Mouse (Mus musculus) small intestine, adult 2 months (tissue): ENCODE results near the gene Crhr2. TPM values are rescaled to one million over a fixed set of nuclear protein-coding genes. Genes with fewer than 3 reads are reported as not detected.

Source experiments
- H3K27ac ChIP-seq: fragments of 200-500 bp; 2 replicates; pipeline ENCODE4 v1.5.1; 2012; ENCODE audit warnings: low read depth, low read length, control low read depth, inconsistent platforms; ENCODE audit not compliant: insufficient read depth
- H3K27me3 ChIP-seq: fragments of 200-500 bp; 2 replicates; pipeline ENCODE4 v1.6.1; 2012; ENCODE audit warnings: mild to moderate bottlenecking, moderate library complexity, low read length, inconsistent platforms; ENCODE audit not compliant: control insufficient read depth, insufficient read depth
- H3K36me3 ChIP-seq: fragments of 200-500 bp; 2 replicates; pipeline ENCODE4 v1.6.1; 2012; ENCODE audit warnings: mild to moderate bottlenecking, low read length, control low read depth, inconsistent platforms; ENCODE audit not compliant: control insufficient read depth, insufficient read depth
- H3K4me1 ChIP-seq: fragments of 200-500 bp; 2 replicates; pipeline ENCODE4 v1.6.1; 2012; ENCODE audit warnings: low read length, inconsistent platforms, mixed read lengths; ENCODE audit not compliant: control insufficient read depth, insufficient read depth, insufficient read length
- H3K4me3 ChIP-seq: fragments of 200-500 bp; 2 replicates; pipeline ENCODE4 v1.5.1; 2012; ENCODE audit warnings: low read depth, mild to moderate bottlenecking, control low read depth, inconsistent platforms, low read length, moderate library complexity
- CTCF ChIP-seq: fragments of 200-500 bp; IDR thresholded peaks from 2 replicates; pipeline ENCODE4 v1.5.1; 2012; ENCODE audit warnings: low read depth, mild to moderate bottlenecking, control low read depth, inconsistent platforms, low read length, moderate library complexity, mixed read lengths; ENCODE audit not compliant: insufficient replicate concordance, insufficient read length; ENCODE audit errors: extremely low read depth
- POLR2A ChIP-seq: fragments of 200-500 bp; IDR thresholded peaks from 2 replicates; pipeline ENCODE4 v1.6.1; 2012; ENCODE audit warnings: low read depth, mild to moderate bottlenecking, control low read depth, inconsistent platforms, low read length, moderate library complexity
- WGBS: fragments of 180-500 bp; shearing (Covaris S2); methylation state at CpG from one replicate; pipeline ENCODE4 v1.1.7; 2018; 5-methylcytosine and 5-hydroxymethylcytosine counted together
- polyA plus RNA-seq: library from polyadenylated mRNA; depleted of rRNA; stranded (reverse); fragments of >200 nt; gene quantifications from 2 replicates; pipeline ENCODE4 v1.2.3, GENCODE M21; 2012

Crhr2 gene
- polyA plus RNA-seq, 1 experiment: 0.51 TPM

DNA sequence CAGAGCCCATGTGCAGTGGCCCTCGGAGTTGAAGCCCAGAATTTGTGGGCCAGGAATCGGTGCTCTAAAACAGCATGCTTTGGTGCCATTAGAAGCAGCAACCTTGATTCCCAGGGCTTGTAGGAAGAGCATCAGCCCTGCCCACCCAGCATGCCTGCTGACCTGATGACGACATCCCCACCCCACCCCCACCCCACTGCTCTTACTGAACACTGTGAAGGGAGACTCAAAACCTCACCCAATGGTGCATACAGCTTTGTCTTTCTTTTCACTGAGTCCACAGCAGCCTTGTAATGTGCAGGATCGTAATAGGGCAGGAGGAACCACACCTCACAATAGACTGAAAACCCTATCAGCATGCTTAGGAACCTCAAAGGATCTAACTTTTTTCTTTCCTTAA, 13.3 kb upstream of the Crhr2 start:
- Histone ChIP-seq H3K4me3 (no peak overlapping the region), H3K4me1 (no peaks in the 10 kb centered on the region), H3K27me3 (no peaks in the 10 kb centered on the region), H3K36me3 (no peaks in the 10 kb centered on the region), H3K27ac (no peak overlapping the region)
- WGBS: 56% methylated on average over 4 of the region's 4 CpGs
- TF ChIP-seq CTCF: no peak
- no peak for TF ChIP-seq POLR2A

DNA sequence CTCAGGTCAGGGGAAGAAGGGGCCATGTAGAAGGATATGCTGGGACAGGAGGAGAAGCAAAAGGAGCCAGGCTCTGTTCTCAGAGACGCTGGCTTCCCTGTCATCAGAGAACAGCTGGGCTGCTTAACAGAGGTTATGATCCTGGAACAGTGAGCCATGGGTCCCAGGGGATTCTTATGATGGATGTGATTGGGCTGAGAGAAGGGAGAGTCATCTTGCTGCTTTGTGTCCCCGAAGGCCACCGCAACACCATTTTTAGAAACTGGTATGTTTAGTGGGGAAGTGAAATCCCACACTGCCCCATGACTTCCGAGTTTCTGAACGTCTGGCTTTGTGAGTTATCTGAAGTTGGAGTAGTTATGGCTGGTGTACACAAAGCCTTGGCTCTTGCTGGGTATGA, 12.5 kb upstream of the Crhr2 start:
- TF ChIP-seq POLR2A: no peak
- TF ChIP-seq CTCF: no peak
- Histone ChIP-seq H3K27me3 (no peaks in the 10 kb centered on the region), H3K4me3 (no peak overlapping the region), H3K4me1 (no peaks in the 10 kb centered on the region), H3K27ac (no peak overlapping the region), H3K36me3 (no peaks in the 10 kb centered on the region)
- 70% methylated on average over 5 of the region's 5 CpGs for WGBS

DNA sequence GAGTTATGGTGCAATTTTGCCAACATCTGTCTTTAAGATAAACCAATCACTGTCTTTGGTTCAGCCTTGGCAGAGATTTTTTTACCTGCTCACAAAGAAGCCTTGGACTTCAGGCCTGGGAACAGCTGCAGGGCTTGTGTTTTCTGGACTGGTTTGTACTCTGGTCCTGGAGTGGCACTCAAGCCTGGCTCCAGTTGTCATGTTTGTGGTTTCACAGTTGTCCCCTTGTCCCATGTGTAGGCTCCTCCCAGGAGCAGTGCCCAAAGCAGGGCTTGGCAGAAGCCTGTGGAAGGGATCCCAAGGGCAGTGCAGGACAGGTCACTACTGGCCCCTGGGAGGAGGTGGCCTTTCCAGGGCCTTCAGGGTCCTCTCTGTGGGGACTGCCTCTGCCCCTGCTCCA, 5.5 kb upstream of the Crhr2 start:
- Histone ChIP-seq H3K4me3 (no peak overlapping the region), H3K27ac (no peak overlapping the region), H3K27me3 (no peaks in the 10 kb centered on the region), H3K36me3 (no peaks in the 10 kb centered on the region), H3K4me1 (no peaks in the 10 kb centered on the region)
- TF ChIP-seq CTCF (no peak), POLR2A (no peak)

DNA sequence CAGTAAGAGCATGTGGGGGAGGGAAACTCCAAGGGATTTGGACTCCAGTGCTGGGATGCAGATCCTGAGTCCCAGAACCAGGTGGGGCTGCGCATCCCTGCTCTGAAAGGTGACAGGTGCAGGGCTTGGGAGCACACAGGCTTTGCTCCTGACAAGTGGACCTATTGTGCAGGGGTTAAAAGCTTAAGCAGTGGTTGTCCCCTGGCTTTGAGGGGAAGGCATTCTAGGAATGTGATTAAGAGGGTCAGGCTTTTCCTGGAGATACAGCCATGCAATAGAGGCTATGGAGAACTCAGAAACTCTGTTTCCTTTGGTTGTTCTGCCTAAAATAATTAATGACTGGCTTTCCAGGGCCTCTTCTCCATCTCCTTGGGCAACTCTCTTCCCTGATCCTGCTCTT, 609 bp upstream of the Crhr2 start:
- WGBS: 68% methylated on average over 1 of the region's 1 CpGs
- no peaks in the 10 kb centered on the region for H3K36me3 ChIP-seq
- no peaks in the 10 kb centered on the region for H3K27me3 ChIP-seq
- no peak overlapping the region for H3K4me3 ChIP-seq
- no peak for TF ChIP-seq CTCF
- H3K4me1 ChIP-seq: no peaks in the 10 kb centered on the region
- no peak overlapping the region for H3K27ac ChIP-seq

DNA sequence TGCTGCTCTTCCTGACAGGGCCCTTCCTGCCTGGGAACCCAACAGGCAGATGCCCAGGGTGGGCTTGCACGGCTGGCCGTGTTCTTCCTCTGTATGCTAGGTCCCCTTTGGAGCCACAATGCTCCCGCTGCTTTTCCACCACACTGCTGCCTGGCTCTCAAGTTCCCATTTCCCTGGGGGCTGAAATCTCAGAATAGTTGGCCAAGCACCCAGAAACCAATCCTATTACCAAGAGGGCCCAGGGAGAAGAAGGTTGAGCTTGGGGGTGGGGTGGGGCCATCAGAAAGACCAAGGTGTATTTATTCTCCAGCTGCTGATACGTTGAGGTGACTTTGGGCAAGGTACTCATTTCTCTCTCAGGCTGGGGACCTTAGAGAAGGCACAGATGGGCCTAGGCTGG, 1.5 kb downstream of the Crhr2 start:
- WGBS: 85% methylated on average over 4 of the region's 4 CpGs
- H3K4me3 ChIP-seq: no peak overlapping the region
- TF ChIP-seq CTCF: no peak
- no peak for TF ChIP-seq POLR2A
- H3K27me3 ChIP-seq: no peaks in the 10 kb centered on the region
- H3K27ac ChIP-seq: no peak overlapping the region
- no peaks in the 10 kb centered on the region for H3K36me3 ChIP-seq
- H3K4me1 ChIP-seq: no peaks in the 10 kb centered on the region

DNA sequence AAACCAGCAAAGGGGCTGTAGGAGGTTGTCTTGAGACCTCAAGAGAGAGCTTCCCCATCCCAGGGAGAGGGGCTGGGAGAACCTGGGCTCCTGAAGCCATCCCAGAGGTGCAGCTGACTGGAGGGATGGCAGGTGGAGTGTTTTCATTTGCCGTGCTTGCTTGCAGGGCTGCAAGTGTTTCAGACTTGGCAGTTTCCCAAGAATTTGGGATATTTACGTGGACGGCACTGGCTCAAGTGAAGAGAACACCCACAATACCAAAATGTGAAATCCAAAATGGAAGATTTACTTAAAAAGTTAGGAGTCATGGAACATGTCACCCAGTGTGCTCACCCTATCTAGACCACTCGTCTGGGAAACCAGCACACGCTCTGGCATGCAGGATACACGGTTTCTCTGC, 2.2 kb downstream of the Crhr2 start:
- Histone ChIP-seq H3K27ac (no peak overlapping the region), H3K27me3 (no peaks in the 10 kb centered on the region), H3K36me3 (no peaks in the 10 kb centered on the region), H3K4me1 (no peaks in the 10 kb centered on the region), H3K4me3 (no peak overlapping the region)
- no peak for TF ChIP-seq POLR2A
- TF ChIP-seq CTCF: no peak
- WGBS: 34% methylated on average over 6 of the region's 6 CpGs

DNA sequence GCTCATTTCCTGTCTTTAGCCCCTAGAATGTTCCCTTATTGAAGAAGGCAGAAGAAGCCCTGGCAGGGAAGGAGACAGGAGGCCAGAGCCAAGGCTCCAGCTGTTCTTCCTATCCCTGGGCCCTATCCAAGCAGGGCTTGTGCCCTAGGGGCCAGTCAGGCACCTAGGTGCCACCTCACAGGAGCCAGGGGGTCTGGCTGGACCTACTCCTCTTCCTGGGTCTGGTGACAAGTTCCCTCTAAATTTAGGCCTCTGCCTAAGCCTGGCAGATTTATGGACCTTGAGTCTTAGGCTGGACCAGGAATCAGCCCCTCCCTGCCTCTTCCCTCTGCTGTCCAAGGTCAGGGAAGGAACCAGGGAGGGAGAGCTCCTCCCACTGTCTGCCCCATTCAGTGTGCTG, 4.4 kb downstream of the Crhr2 start:
- Histone ChIP-seq H3K27me3 (no peaks in the 10 kb centered on the region), H3K4me3 (no peak overlapping the region), H3K27ac (no peak overlapping the region), H3K36me3 (no peaks in the 10 kb centered on the region), H3K4me1 (no peaks in the 10 kb centered on the region)
- TF ChIP-seq POLR2A (no peak), CTCF (no peak)

DNA sequence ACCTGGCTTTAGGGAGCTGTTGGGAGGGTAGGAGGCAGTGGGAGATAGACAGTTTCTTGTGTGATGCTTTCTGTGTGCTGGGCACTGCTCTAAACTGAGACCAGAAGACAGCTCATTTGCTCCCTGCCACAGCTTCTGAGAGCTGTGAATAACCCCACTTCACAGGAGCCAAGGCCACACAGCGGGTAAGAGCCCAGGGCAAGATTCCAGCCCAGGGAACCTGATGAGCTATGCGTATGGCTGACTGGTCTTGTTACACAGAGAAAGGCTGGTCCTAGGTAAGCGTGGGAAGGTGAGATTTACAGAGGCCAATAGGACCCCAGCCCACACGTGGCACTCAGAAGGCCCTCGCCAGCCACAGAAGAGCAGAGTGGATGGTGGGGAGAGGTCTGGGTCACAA, 6.2 kb downstream of the Crhr2 start:
- Histone ChIP-seq H3K4me3 (no peak overlapping the region), H3K4me1 (no peaks in the 10 kb centered on the region), H3K36me3 (no peaks in the 10 kb centered on the region), H3K27ac (no peak overlapping the region), H3K27me3 (no peaks in the 10 kb centered on the region)
- WGBS: 79% methylated on average over 5 of the region's 5 CpGs
- no peak for TF ChIP-seq POLR2A
- no peak for TF ChIP-seq CTCF
